Mouse (Mus musculus): ENCODE data around the gene Hmga1. TPM values are rescaled to one million over a fixed set of nuclear protein-coding genes. Genes with fewer than 3 reads are reported as not detected.

Gene Hmga1
- polyA plus RNA-seq, 1 experiment from 2014 or later = 193 TPM

GRCm38 (mm10) chr17:27579816-27580215 is 23.5 kb downstream of the Hmga1 start:
- 90% methylated on average over 8 of the region's 8 CpGs for WGBS
- H3K9me3 ChIP-seq = no peaks in the 10 kb centered on the region

GRCm38 (mm10) chr17:27580392-27581068 is 24.2 kb downstream of the Hmga1 start:
- no peak for ATAC-seq (ENCODE audit: insufficient read depth, low FRiP score, low read depth)
- Histone ChIP-seq H3K9me3 (no peaks in the 10 kb centered on the region), H3K27me3 (replicated peaks) (no peaks in the 10 kb centered on the region), H3K36me3 (peaks cover 39% of the 10 kb centered on the region), H3K4me3 (replicated peaks) (no peak overlapping the region), H3K9ac (no peak overlapping the region), H3K4me1 (0 out of 2 replicates have a peak, but pooled peaks cover 1% of the 10 kb centered on the region), H3K27ac (no peak overlapping the region), H3K4me2 (no peak overlapping the region)
- 78% methylated on average over 20 of the region's 20 CpGs for WGBS

More at GRCm38 (mm10) chr17:27579816-27580215, 23.5 kb downstream of the Hmga1 start:
- no peaks in the 10 kb centered on the region for H3K27me3 ChIP-seq (replicated peaks)
- 0 out of 2 replicates have a peak, but pooled peaks cover 2% of the 10 kb centered on the region for H3K4me1 ChIP-seq
- no peak overlapping the region for H3K27ac ChIP-seq
- no peak for ATAC-seq (ENCODE audit: insufficient read depth, low FRiP score, low read depth)
- no peak overlapping the region for H3K4me2 ChIP-seq
- H3K9ac ChIP-seq = no peak overlapping the region
- peaks cover 39% of the 10 kb centered on the region for H3K36me3 ChIP-seq
- no peak overlapping the region for H3K4me3 ChIP-seq (replicated peaks)

GRCm38 (mm10) chr17:27583185-27583894 is 27.0 kb downstream of the Hmga1 start:
- WGBS = 81% methylated on average over 13 of the region's 13 CpGs

GRCm38 (mm10) chr17:27586661-27587060 is 30.4 kb downstream of the Hmga1 start:
- WGBS = 52% methylated on average over 9 of the region's 9 CpGs
- H3K4me1 ChIP-seq = peaks cover 3% of the 10 kb centered on the region; the same call in 1 of the 2 replicates
- H3K4me3 ChIP-seq (replicated peaks) = no peak overlapping the region
- H3K27me3 ChIP-seq (replicated peaks) = no peaks in the 10 kb centered on the region
- H3K9ac ChIP-seq = no peak overlapping the region
- ATAC-seq (ENCODE audit: insufficient read depth, low FRiP score, low read depth) = no peak
- no peak overlapping the region for H3K27ac ChIP-seq
- H3K4me2 ChIP-seq = no peak overlapping the region
- H3K36me3 ChIP-seq = peaks cover 30% of the 10 kb centered on the region
- H3K9me3 ChIP-seq = no peaks in the 10 kb centered on the region

More at GRCm38 (mm10) chr17:27583185-27583894, 27.0 kb downstream of the Hmga1 start:
- peaks cover 44% of the 10 kb centered on the region for H3K36me3 ChIP-seq
- H3K9me3 ChIP-seq = no peaks in the 10 kb centered on the region
- ATAC-seq (ENCODE audit: insufficient read depth, low FRiP score, low read depth) = no peak
- no peak overlapping the region for H3K9ac ChIP-seq
- no peak overlapping the region for H3K4me3 ChIP-seq (replicated peaks)
- peaks cover 3% of the 10 kb centered on the region; the same call in 1 of the 2 replicates for H3K4me1 ChIP-seq
- no peaks in the 10 kb centered on the region for H3K27me3 ChIP-seq (replicated peaks)
- H3K4me2 ChIP-seq = no peak overlapping the region
- H3K27ac ChIP-seq = no peak overlapping the region

GRCm38 (mm10) chr17:27587252-27587651 is 31.0 kb downstream of the Hmga1 start:
- Histone ChIP-seq H3K4me1 (peaks cover 8% of the 10 kb centered on the region), H3K27me3 (replicated peaks) (no peaks in the 10 kb centered on the region), H3K36me3 (peaks cover 29% of the 10 kb centered on the region), H3K27ac (no peak overlapping the region), H3K4me2 (no peak overlapping the region), H3K9ac (no peak overlapping the region), H3K9me3 (no peaks in the 10 kb centered on the region), H3K4me3 (replicated peaks) (no peak overlapping the region)
- 82% methylated on average over 12 of the region's 12 CpGs for WGBS
- ATAC-seq (ENCODE audit: insufficient read depth, low FRiP score, low read depth) = no peak

- Histone ChIP-seq H3K9ac (no peak overlapping the region), H3K27ac (no peak overlapping the region), H3K27me3 (replicated peaks) (no peaks in the 10 kb centered on the region), H3K36me3 (peaks cover 29% of the 10 kb centered on the region), H3K4me3 (replicated peaks) (no peak overlapping the region), H3K9me3 (no peaks in the 10 kb centered on the region), H3K4me2 (no peak overlapping the region), H3K4me1 (peaks cover 8% of the 10 kb centered on the region)
- WGBS = 73% methylated on average over 8 of the region's 8 CpGs
- no peak for ATAC-seq (ENCODE audit: insufficient read depth, low FRiP score, low read depth)
These were observed 31.9 kb downstream of the Hmga1 start for GRCm38 (mm10) chr17:27588231-27588630.

GRCm38 (mm10) chr17:27591826-27592564 is 35.7 kb downstream of the Hmga1 start:
- no peak overlapping the region for H3K9ac ChIP-seq
- 0 out of 2 replicates have a peak overlapping the region, but pooled peaks have one; percentile 4 for H3K27ac ChIP-seq
- no peak overlapping the region for H3K4me2 ChIP-seq
- no peaks in the 10 kb centered on the region for H3K9me3 ChIP-seq
- peaks cover 8% of the 10 kb centered on the region for H3K4me1 ChIP-seq
- no peak overlapping the region for H3K4me3 ChIP-seq (replicated peaks)
- WGBS = 86% methylated on average over 12 of the region's 12 CpGs
- no peak for ATAC-seq (ENCODE audit: insufficient read depth, low FRiP score, low read depth)
- H3K36me3 ChIP-seq = peaks cover 49% of the 10 kb centered on the region
- no peaks in the 10 kb centered on the region for H3K27me3 ChIP-seq (replicated peaks)

- WGBS = 95% methylated on average over 7 of the region's 7 CpGs
- Histone ChIP-seq H3K4me2 (no peak overlapping the region), H3K36me3 (peaks cover 44% of the 10 kb centered on the region), H3K27me3 (replicated peaks) (no peaks in the 10 kb centered on the region), H3K27ac (no peak overlapping the region), H3K4me1 (peaks cover 8% of the 10 kb centered on the region), H3K9me3 (no peaks in the 10 kb centered on the region), H3K9ac (no peak overlapping the region), H3K4me3 (replicated peaks) (no peak overlapping the region)
- ATAC-seq (ENCODE audit: insufficient read depth, low FRiP score, low read depth) = no peak
These were observed 36.2 kb downstream of the Hmga1 start for GRCm38 (mm10) chr17:27592565-27592910.

GRCm38 (mm10) chr17:27595659-27596375 is 39.5 kb downstream of the Hmga1 start:
- H3K36me3 ChIP-seq = peaks cover 39% of the 10 kb centered on the region
- 82% methylated on average over 15 of the region's 15 CpGs for WGBS
- H3K4me2 ChIP-seq = no peak overlapping the region
- no peak overlapping the region for H3K9ac ChIP-seq
- H3K9me3 ChIP-seq = no peaks in the 10 kb centered on the region
- H3K27ac ChIP-seq = no peak overlapping the region
- H3K27me3 ChIP-seq (replicated peaks) = no peaks in the 10 kb centered on the region
- ATAC-seq (ENCODE audit: insufficient read depth, low FRiP score, low read depth) = no peak
- H3K4me1 ChIP-seq = peaks cover 5% of the 10 kb centered on the region; the same call in 1 of the 2 replicates
- H3K4me3 ChIP-seq (replicated peaks) = no peak overlapping the region

- Histone ChIP-seq H3K27ac (no peak overlapping the region), H3K4me1 (peaks cover 5% of the 10 kb centered on the region; the same call in 1 of the 2 replicates), H3K9ac (no peak overlapping the region), H3K4me2 (no peak overlapping the region), H3K4me3 (replicated peaks) (no peak overlapping the region), H3K27me3 (replicated peaks) (no peaks in the 10 kb centered on the region), H3K36me3 (peaks cover 39% of the 10 kb centered on the region), H3K9me3 (no peaks in the 10 kb centered on the region)
- no peak for ATAC-seq (ENCODE audit: insufficient read depth, low FRiP score, low read depth)
- 60% methylated on average over 21 of the region's 21 CpGs for WGBS
These were observed 40.3 kb downstream of the Hmga1 start for GRCm38 (mm10) chr17:27596376-27597190.

- H3K4me1 ChIP-seq = 0 out of 2 replicates have a peak, but pooled peaks cover 8% of the 10 kb centered on the region
- H3K27ac ChIP-seq = no peak overlapping the region
- H3K9me3 ChIP-seq = no peaks in the 10 kb centered on the region
- H3K4me2 ChIP-seq = no peak overlapping the region
- WGBS = 76% methylated on average over 3 of the region's 3 CpGs
- no peak overlapping the region for H3K4me3 ChIP-seq (replicated peaks)
- H3K36me3 ChIP-seq = peaks cover 14% of the 10 kb centered on the region
- H3K27me3 ChIP-seq (replicated peaks) = no peaks in the 10 kb centered on the region
- no peak for ATAC-seq (ENCODE audit: insufficient read depth, low FRiP score, low read depth)
- H3K9ac ChIP-seq = no peak overlapping the region
These were observed 44.0 kb downstream of the Hmga1 start for GRCm38 (mm10) chr17:27600286-27600685.
